28 mouse cellular contexts compared by ENCODE assay signal in genomic region chr1:97634104-97634503, GRCm38 (mm10). TPM values are rescaled to one million over a fixed set of nuclear protein-coding genes. Genes with fewer than 3 reads are reported as not detected.
A peak's percentile ranks its signal among the peaks of the same experiment; 100 is the strongest.
DNase-seq lines count a peak whose midpoint lies in the region; ATAC-seq and TF ChIP-seq lines count a peak whose summit lies in the region.
"Had no signal": no experiment of that assay in that cellular context is flagged by ENCODE, and none has a peak within 500 bp of the region (broad histone marks: within the 10 kb centered on the region; RNA-seq: fewer than 3 reads in every experiment).

No protein-coding gene starts in this region.

- 0 out of 2 replicates have a peak, but pooled peaks have one; percentile 21 for ATAC-seq in kidney, postnatal 0 days (replicated peaks; ENCODE audit: low FRiP score, low read depth)
- ATAC-seq: forebrain, embryonic 16.5 days; intestine, embryonic 16.5 days; liver, embryonic 12.5 days; midbrain, embryonic 13.5 days had no signal

- H3K4me3 ChIP-seq in kidney, postnatal 0 days (replicated peaks; ENCODE audit: low read depth, low read length): no peak overlapping the region
- H3K4me3 ChIP-seq: erythroblast, embryonic 14.5 days; hindbrain, embryonic 13.5 days; liver, embryonic 12.5 days; midbrain, embryonic 13.5 days had no signal

- H3K4me1 ChIP-seq in kidney, postnatal 0 days (replicated peaks; ENCODE audit: insufficient read depth, low read length): no peaks in the 10 kb centered on the region

- no peaks in the 10 kb centered on the region for H3K27me3 ChIP-seq in kidney, postnatal 0 days (ENCODE audit: insufficient read depth, low read length)
- H3K27me3 ChIP-seq: hindbrain, embryonic 13.5 days; liver, embryonic 12.5 days; midbrain, embryonic 13.5 days had no signal

- intact Hi-C loops in gastrocnemius, postnatal 14 days (cut with DNase I; ENCODE audit: low total_unique reads): no loop called here

- TF ChIP-seq CTCF in kidney, postnatal 0 days (IDR thresholded peaks at IDR 0.05; ENCODE audit: low read depth): no peak

- H3K9ac ChIP-seq in kidney, postnatal 0 days (ENCODE audit: low read depth, low read length): no peak overlapping the region
- H3K9ac ChIP-seq: hindbrain, embryonic 13.5 days; liver, embryonic 12.5 days; midbrain, embryonic 13.5 days had no signal

- H3K4me2 ChIP-seq in kidney, postnatal 0 days (ENCODE audit: low read length): no peak overlapping the region
- H3K4me2 ChIP-seq: heart, embryonic 11.5 days; hindbrain, embryonic 13.5 days; midbrain, embryonic 13.5 days had no signal

- no peaks in the 10 kb centered on the region for H3K9me3 ChIP-seq in kidney, postnatal 0 days (replicated peaks; ENCODE audit: low read length)
- H3K9me3 ChIP-seq: hindbrain, embryonic 13.5 days; liver, embryonic 12.5 days; midbrain, embryonic 13.5 days had no signal

- peak; percentile 12 for DNase-seq in gastrocnemius, postnatal 14 days
- no peak for DNase-seq in gastrocnemius, postnatal 4 days (ENCODE audit: low spot score in 2 of 2)
- DNase-seq in kidney, postnatal 0 days (ENCODE audit: low spot score): peak; percentile 24
- DNase-seq in kidney, adult 9 months: no peak
- peak; percentile 11 for DNase-seq in R1 (ENCODE audit: low read depth, low spot score)
- DNase-seq in skeletal muscle tissue, adult 2 months (ENCODE audit: low read depth, low spot score): peak; percentile 47
- no peak for DNase-seq in urinary bladder, postnatal 25 days (ENCODE audit: low spot score)
- DNase-seq: adrenal gland, postnatal 25 days; B cell, adult 2 months; cerebellum, adult 11-12 months; cerebellum, adult 9-11 months; embryo, embryonic 11 days; heart, adult 18-20 months; heart, postnatal 4 days; kidney, postnatal 25 days; left cerebral cortex, postnatal 4 days; lung, adult 2 months; lung, postnatal 10 days; thymus, postnatal 4 days had no signal

- 76% methylated on average over 8 of the region's 8 CpGs for WGBS in kidney, postnatal 0 days

- peaks cover 4% of the 10 kb centered on the region; the same call in 1 of the 2 replicates for H3K36me3 ChIP-seq in kidney, postnatal 0 days (ENCODE audit: insufficient read depth, low read length)
- H3K36me3 ChIP-seq: G1E had no signal

- no peak overlapping the region for H3K27ac ChIP-seq in kidney, postnatal 0 days
- H3K27ac ChIP-seq: hindbrain, embryonic 13.5 days; liver, embryonic 12.5 days; macrophage; midbrain, embryonic 13.5 days had no signal

RNA-seq across cellular contexts. Expression of gene D1Ertd622e, which starts 27.8 kb away (rescaled TPM):
- total RNA-seq in gastrocnemius, postnatal 14 days (2021): 10 to 100 TPM; 14.9 to 31.9 TPM
- total RNA-seq in gastrocnemius, postnatal 4 days (2021): 10 to 100 TPM; 15.3 to 17.1 TPM
- 21.5 and 22.1 TPM in 2 replicates for polyA plus RNA-seq in kidney, postnatal 0 days (2015; fragmentation: Nextera tagmentation; extraction: Ambion mirVana)

Comparison
In these comparisons a context has a peak if more than half of its experiments do, and no peak if none do; other contexts are left out.
1. DNase-seq: peak in gastrocnemius, postnatal 14 days (single experiment), kidney, postnatal 0 days (single experiment), R1 (single experiment) and skeletal muscle tissue, adult 2 months (single experiment); none in gastrocnemius, postnatal 4 days (0 of 2), kidney, adult 9 months (single experiment) and urinary bladder, postnatal 25 days (single experiment).